Mouse (Mus musculus): Measurements from ENCODE around the gene Tacc2. TPM values are rescaled to one million over a fixed set of nuclear protein-coding genes. Genes with fewer than 3 reads are reported as not detected.
A peak's percentile ranks its signal among the peaks of the same experiment; 100 is the strongest.

Gene Tacc2
- total RNA-seq, 2 experiments from 2014 or later = 27.5 to 58.4 TPM

- DNase-seq = no peak
These were observed 148.9 kb downstream of the Tacc2 start for GRCm38 (mm10) chr7:130726185-130726584.

DNA sequence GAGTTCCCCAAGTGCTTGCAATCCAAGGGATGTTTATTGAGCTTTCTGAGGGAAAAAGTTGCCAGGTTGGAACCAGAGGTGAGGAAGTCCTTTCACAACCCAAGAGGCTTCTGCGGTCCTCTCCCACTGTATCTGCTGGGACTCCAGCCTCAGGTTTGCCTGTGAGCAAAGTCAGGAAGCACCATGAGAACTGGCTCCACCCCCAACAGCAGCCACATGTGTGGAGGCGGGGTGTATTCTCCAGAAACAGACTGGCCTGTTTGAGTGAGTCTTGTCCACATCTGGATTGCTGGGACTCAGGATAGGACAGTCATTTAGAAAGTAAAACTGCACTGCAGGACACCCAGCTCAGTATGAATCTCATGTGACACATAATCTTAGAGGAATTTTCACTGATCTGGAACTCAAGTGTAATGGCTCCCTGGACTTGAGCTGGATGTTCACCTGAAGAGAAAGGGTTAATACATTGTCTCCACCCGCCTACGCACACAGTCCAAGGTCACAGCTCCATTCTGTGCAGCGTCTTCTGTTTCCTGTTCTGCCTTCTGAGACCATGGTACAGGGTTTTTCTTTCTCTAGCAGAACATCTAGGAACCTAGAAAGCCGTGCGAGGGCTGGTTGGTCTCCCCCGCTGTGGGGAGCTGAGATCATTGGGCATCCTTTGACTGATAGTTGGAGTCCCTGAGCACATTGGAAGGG lies 149.6 kb downstream of the Tacc2 start:
- peak; percentile 38 for DNase-seq

DNA sequence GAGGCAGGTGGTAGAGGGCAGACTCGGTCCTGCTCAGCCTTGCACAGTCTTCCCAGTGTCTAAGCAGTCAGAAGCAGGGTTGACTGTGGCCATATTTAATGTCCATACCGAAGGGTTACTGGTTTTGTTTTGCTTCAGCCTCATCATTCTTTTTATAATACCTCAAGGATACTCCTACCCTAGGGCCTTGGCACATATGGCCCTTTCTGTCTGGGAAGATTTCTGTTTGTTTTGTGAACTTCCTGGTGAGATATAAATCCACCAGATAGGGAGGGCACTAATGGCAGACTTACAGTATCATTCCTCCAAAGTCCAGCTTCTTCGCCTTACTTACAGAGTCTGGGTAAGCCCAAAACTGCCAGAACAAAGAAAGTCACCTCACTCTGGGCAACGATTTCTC lies 150.3 kb downstream of the Tacc2 start:
- no peak for DNase-seq

DNA sequence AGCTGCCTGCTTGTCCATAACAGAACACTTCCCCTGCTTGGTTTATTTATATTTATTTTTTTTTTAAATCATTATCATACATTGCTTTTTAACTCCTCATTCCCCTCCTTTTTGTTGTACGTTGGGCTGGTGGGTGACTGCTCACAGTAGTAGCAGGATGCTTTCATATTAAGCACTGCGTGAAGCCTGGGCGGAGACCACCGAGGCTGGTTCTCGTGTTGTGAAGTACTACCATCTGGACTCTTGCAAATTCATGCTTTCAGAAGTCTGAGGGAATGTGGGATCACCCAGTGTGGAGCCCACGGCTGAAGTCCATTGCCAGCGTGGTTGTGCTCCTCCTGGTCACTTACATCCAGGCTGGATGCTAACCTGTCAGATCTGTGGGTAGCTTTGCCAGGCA lies 154.6 kb downstream of the Tacc2 start:
- no peak for DNase-seq

DNA sequence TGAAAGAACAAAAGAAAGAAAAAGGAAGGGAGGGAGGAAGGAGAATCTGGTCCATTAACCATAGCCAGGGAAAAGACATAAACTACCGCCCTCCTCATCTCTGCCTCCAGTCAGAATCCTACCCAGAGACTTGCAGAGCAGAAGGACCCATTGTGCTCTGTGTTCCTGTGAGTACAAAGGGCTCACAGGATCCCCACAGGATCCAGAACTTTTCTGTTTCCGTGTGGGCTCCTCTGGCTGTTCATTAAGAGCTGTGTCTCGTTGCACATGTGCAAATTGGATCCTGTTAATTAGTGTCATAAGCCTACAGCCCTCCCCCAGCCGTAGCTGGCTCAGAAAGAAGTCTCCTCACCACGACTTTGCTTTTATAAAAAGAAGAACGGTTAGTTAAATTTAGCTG lies 155.7 kb downstream of the Tacc2 start:
- no peak for DNase-seq

GRCm38 (mm10) chr7:130733423-130733822 lies 156.2 kb downstream of the Tacc2 start:
- DNase-seq = no peak

DNA sequence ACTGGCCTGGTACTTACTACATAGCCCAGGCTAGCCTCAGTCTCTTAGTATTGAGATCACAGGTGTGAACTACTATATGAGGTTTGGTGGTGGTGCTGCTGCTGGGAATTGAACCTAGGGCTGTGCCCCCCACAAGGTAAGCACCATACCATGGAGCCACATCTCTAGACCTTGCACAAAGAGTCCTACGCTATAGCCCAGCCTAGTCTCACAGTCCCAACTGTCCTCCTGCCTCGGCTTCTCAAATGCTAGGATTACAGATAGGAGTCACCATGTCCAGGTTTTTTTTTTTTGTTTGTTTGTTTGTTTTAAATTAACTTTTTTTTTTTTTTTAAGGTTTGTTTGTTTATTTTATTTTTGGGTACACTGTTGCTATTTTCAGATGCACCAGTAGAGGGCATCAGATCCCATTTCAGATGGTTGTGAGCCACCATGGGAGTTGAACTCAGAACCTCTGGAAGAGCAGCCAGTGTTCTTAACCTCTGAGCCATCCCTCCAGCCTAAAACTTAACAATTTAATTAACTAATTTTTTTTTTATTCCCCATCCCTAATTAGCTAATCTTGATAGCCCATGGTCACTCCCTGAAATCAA lies 157.1 kb downstream of the Tacc2 start:
- DNase-seq = no peak

DNA sequence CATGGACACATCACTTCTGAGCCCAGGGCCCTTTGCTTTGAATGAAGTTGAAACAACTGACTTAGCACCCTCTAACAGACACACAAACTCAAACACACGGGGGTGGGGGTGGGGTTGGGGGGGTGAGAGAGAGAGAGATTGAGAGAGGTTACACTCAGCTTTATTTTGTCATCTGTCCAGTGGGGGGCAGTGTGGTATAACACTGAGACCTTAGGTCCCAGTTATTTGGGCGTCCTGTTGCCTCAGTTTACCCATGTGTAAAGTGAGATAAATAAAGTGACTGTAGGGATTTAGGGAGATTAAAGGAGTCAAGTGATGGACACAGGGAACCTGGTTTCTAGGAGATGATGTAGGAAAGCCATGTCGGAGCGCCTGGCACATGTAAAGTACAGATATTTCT lies 163.9 kb downstream of the Tacc2 start:
- DNase-seq = no peak

DNA sequence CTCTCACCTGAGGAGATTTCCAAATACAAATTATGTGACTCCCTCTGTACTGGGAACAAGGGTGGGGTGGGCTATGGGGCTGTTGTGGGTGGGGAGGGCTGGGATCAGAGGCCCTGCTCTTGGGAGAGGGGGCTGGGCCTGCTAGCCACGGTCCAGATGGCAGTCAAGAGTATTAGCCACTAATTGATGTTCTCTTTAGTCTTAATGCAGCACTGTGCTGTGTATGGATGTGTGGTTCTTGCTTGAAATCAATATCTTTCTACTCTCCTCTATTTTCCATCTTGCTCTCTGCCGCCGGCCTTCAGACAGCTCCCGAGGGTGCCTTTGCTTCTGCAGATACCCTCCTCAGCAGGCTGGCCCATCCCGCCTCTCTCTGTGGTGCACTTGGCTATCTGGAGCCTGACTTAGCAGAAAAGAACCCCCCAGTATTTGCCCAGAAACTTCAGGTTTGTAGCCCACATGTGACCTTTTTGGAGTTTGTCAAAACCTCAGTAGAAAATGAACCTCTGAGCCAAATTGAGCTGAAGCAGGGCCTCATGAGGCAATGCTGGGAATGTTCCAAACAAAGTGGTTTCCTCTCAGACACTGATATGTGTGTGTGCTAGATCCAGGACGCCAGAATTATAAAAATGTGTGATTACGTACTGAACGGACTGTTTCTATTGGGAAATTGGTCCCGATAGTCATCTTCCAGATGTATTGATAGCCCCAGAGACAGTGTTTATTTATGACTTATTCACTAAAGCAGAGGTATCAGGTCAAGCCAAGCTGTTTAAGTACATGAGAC lies 166.2 kb downstream of the Tacc2 start:
- DNase-seq = no peak

GRCm38 (mm10) chr7:130749165-130749564 lies 171.9 kb downstream of the Tacc2 start:
- no peak for DNase-seq

GRCm38 (mm10) chr7:130750752-130751490 lies 173.7 kb downstream of the Tacc2 start:
- no peak for DNase-seq

DNA sequence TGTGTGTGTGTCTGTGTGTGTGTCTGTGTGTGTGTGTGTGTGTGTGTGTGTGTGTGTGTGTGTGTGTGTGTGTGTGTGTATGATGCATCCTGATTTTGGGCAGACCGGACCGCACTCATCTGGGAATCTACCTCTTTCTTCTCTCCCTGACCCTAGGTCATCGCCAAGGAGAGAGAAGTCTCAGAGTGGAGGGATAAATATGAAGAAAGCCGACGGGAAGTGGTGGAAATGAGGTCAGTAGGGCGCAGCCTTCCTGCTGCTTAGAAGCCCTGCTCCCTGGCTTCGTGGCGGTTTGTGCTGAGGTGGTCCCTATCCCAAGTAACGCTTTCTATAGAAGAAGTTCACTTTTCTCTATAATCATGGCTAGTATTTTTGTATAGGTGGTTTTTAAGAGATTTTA lies 174.4 kb downstream of the Tacc2 start:
- no peak for DNase-seq

GRCm38 (mm10) chr7:130754790-130755189 lies 177.6 kb downstream of the Tacc2 start:
- DNase-seq = peak; percentile 31

DNA sequence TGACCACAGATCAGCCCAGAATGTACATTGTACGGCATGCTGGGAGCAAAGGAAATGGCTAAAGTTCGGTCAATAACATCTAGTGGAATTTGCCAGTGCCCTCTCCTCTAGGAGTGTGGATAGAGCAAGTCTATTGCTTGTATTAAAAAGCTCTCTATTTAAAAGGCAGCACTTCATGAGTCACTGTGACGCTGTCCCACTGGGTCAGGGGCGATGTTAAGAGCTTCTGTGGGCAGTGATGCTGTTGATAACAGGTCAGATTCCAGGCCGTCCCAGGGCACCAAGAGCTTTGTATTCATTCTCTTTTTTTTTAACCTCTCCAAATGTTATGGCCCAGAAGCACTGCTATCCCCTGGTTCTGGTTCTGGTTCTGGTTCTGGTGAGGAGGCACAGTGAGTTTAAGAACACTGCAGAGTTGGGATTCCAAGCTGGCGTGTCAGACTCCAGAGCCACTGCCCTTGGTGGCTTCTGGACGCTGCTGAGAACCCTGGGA lies 179.2 kb downstream of the Tacc2 start:
- DNase-seq = peak; percentile 35

DNA sequence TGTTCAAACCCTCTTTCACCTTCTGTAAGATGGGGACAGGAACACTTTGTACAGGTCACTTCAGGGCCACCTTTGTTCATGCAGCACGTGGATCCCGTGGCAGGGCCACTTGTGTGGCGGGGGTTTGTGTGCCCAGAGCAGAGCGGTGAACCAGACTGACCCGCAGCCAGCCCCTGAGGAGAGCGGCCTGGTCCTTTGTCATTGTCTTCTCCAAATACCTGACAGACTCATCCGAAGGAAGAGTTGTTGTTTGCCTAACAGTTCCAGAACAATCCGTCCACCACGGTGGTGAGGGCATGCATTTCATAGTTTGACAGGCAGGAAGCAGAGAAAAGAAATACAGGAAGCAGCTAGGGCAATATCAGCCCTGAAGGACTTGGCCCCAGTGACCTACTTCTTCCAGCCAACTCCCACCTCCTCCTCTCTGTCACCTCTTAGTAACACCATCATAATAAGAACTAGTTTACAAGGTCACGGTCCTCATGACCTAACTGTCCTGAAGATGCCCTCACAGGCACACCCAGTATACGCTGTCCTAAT lies 180.2 kb downstream of the Tacc2 start:
- no peak for DNase-seq

DNA sequence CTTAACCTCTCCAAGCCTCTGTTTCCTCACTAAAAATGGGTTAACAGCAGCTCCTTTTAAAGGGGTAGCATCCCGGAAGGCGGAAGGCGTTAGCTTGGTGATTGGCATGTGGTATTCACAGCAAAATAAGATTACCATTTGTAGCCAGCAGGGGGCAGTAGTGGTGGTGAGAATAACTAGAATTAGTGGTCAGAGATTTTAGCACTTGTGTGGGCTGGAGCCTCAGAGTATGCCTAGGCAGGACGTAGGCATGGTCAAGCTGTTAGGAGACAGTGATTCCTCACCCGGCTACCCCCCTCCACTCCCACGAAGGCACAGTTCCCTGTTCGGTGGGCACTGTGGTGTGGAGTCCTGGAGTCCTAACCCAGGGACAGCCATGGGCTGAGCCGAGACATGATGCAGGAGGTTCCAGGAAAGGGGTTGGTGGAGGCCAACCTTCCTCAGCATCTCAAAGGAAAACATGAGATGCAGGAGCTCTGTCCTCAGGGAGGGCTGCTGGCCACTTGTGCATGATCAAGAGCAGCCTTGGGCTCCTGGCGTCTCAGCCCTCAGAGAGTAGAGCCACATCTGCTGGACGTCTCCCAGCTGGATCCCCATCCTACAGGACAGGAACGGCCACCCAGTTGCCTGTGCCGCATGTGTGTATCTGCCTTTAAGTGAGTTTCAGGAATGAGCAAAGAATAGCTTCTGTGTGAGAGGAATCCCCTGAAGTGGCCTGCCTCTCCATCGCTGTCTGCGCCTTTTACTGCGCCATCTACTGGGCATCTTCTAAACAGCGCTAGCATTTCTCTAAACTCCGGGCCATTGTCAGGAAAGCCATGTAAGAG lies 185.0 kb downstream of the Tacc2 start:
- peak; percentile 81 for DNase-seq

GRCm38 (mm10) chr7:130764160-130764559 lies 186.9 kb downstream of the Tacc2 start:
- no peak for DNase-seq

DNA sequence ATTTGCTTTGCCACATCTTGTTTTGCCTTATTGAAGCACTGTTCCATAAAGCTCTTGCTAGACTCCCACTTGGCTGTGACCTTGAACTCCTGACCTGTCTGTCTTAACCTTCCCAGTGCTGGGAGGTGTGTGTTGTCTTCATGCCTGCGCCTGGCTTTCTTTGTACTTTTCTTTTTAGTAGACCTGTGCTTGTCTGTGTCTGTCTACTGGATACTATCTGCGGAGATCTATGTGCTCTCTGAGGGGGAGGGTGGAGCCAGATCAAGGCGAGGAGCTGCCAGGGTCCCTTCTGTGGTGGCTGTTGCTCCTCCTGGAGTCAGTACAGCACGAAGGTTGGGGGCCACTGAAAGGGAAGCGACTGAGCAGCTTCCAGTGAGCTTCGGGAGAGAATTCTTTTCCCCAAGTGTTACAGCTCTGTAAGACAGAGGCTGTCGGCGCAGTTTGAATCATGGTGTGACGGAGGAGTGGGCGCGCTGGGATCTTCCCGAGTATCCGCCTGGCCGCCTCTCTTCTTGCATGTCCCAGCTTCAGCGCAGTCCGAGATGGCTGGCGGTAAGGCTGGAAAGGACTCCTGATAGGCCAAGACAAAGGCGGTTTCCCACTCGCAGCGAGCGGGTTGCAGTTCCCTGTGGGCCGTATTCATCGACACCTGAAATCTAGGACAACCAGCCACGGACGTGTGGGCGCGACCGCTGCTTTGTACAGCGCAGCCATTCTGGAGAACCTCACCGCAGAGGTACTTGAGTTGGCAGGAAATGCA lies 189.4 kb downstream of the Tacc2 start:
- no peak for DNase-seq

DNA sequence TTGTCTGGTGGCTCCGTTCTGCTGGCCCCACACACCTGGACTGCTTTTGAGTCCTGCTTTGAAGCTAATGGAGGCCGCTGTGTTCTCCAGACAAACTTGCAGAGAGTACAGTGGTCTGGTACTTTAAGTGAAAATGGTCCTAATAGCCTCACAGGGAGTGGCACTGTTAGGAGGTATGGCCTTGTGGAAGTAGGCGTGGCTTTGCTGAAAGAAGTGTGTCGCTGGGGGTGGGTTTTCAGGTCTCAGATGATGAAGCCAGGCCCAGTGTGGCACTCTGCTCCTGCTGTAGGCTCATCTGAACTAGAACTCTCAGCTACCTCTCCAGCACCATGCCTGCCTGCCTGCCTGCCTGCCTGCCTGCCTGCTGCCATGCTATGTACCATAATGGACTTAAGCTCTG lies 190.9 kb downstream of the Tacc2 start:
- no peak for DNase-seq

- DNase-seq = peak; percentile 87
These were observed 193.5 kb downstream of the Tacc2 start for GRCm38 (mm10) chr7:130770707-130771106.
